Mouse (Mus musculus) stomach, embryonic 15.5 days (tissue): ENCODE data around the gene Gpr119. TPM values are rescaled to one million over a fixed set of nuclear protein-coding genes. Genes with fewer than 3 reads are reported as not detected.

Experiments
- ATAC-seq: fragments of 200-750 bp; cut with Nextera tagmentation; 2 replicates; pipeline ENCODE4 v1.8.0; 2017; ENCODE audit warnings: low read depth, moderate number of reproducible peaks, moderate TSS enrichment; ENCODE audit not compliant: insufficient read depth, low FRiP score
- H3K27ac ChIP-seq: fragments of 300-500 bp; sonication (generic); 2 replicates; pipeline ENCODE4 v1.5.1; 2015; ENCODE audit warnings: mild to moderate bottlenecking, inconsistent platforms
- H3K27me3 ChIP-seq: fragments of 300-500 bp; sonication (generic); replicated peaks from 2 replicates; pipeline ENCODE4 v1.6.1; 2015; ENCODE audit warnings: inconsistent platforms
- H3K36me3 ChIP-seq: fragments of 300-500 bp; sonication (generic); 2 replicates; pipeline ENCODE4 v1.6.1; 2015; ENCODE audit warnings: inconsistent platforms
- H3K4me1 ChIP-seq: fragments of 300-500 bp; sonication (generic); 2 replicates; pipeline ENCODE4 v1.6.1; 2015; ENCODE audit warnings: inconsistent platforms
- H3K4me2 ChIP-seq: fragments of 300-500 bp; sonication (generic); 2 replicates; pipeline ENCODE4 v1.6.1; 2015; ENCODE audit warnings: mild to moderate bottlenecking, inconsistent platforms
- H3K4me3 ChIP-seq: fragments of 300-500 bp; sonication (generic); replicated peaks from 2 replicates; pipeline ENCODE4 v1.5.1; 2015; ENCODE audit warnings: inconsistent platforms
- H3K9ac ChIP-seq: fragments of 300-500 bp; sonication (generic); 2 replicates; pipeline ENCODE4 v1.6.1; 2015; ENCODE audit warnings: inconsistent platforms
- H3K9me3 ChIP-seq: fragments of 300-500 bp; sonication (generic); 2 replicates; pipeline ENCODE4 v1.6.1; 2016; ENCODE audit warnings: inconsistent platforms
- WGBS: fragments of 180-500 bp; shearing (Covaris S2); methylation state at CpG from one replicate; pipeline ENCODE4 v1.1.7; 2015; 5-methylcytosine and 5-hydroxymethylcytosine counted together
- microRNA-seq: library from miRNA; unstranded; fragments of <30 nt; microRNA quantifications from one replicate; pipeline ENCODE4, GENCODE M21; 2016
- polyA plus RNA-seq: library from polyadenylated mRNA; unstranded; fragments of >200 nt; fragmentation: Nextera tagmentation; extraction: Ambion mirVana; gene quantifications from 2 replicates; pipeline ENCODE4 v1.2.1, GENCODE M21; 2015

Gene Gpr119
- polyA plus RNA-seq, 1 experiment from 2014 or later, result 0.27 TPM

GRCm38 (mm10) chrX:48623379-48624053 is 50.8 kb downstream of the Gpr119 start, which contains the start of gene Slc25a14:
Gene Slc25a14, plus strand, starts transcription at chrX:48623413.
- Histone ChIP-seq H3K4me2 (peak within 1 kb of the TSS; percentile 55), H3K27ac (peak within 1 kb of the TSS; percentile 82; the same call in 1 of the 2 replicates), H3K36me3 (no peaks in the 10 kb centered on the region), H3K4me1 (no peaks in the 10 kb centered on the region), H3K27me3 (no peaks in the 10 kb centered on the region), H3K4me3 (peak within 1 kb of the TSS; percentile 67), H3K9me3 (no peaks in the 10 kb centered on the region), H3K9ac (0 out of 2 replicates have a peak within 1 kb of the TSS, but pooled peaks have one; percentile 19)
- WGBS, result 19% methylated on average over 38 of the region's 38 CpGs
- ATAC-seq, result peak; percentile 96

GRCm38 (mm10) chrX:48623049-48623378 is 51.3 kb downstream of the Gpr119 start:
- Histone ChIP-seq H3K4me2 (peak overlapping the region; percentile 55), H3K4me3 (peak overlapping the region; percentile 67), H3K4me1 (no peaks in the 10 kb centered on the region), H3K9me3 (no peaks in the 10 kb centered on the region), H3K27me3 (no peaks in the 10 kb centered on the region), H3K36me3 (no peaks in the 10 kb centered on the region), H3K9ac (no peak overlapping the region), H3K27ac (peak overlapping the region; percentile 82; the same call in 1 of the 2 replicates)
- ATAC-seq, result no peak
- WGBS, result 29% methylated on average over 4 of the region's 4 CpGs

Small RNA genes lying within 50 kb of the gene (microRNA-seq; reads per million reads assigned to microRNA genes)
- gene Gm27828, result not detected

Other genes starting within 250 kb of the Gpr119 start
- gene Elf4, start 211.3 kb downstream of the Gpr119 start, polyA plus RNA-seq, result 9.2 and 10.6 TPM in 2 replicates
- gene Aifm1, start 160.9 kb downstream of the Gpr119 start, polyA plus RNA-seq, result 73.3 and 89.2 TPM in 2 replicates
- 6.3 and 7.3 TPM in 2 replicates for gene Rab33a, start 155.2 kb downstream of the Gpr119 start, polyA plus RNA-seq
- 7.8 and 9.0 TPM in 2 replicates for gene Zfp280c, start 80.0 kb downstream of the Gpr119 start, polyA plus RNA-seq
- gene Slc25a14, start 51.1 kb downstream of the Gpr119 start, polyA plus RNA-seq, result 12.3 and 13.3 TPM in 2 replicates
- 17.5 and 19.0 TPM in 2 replicates for gene Rbmx2, start 20.5 kb upstream of the Gpr119 start, polyA plus RNA-seq
- gene Gm595, start 203.2 kb upstream of the Gpr119 start, polyA plus RNA-seq, result not detected in 2 replicates